Mouse (Mus musculus) kidney, embryonic 15.5 days (tissue): ENCODE data around the gene Bfsp1. TPM values are rescaled to one million over a fixed set of nuclear protein-coding genes. Genes with fewer than 3 reads are reported as not detected.

Experiments used
- ATAC-seq: fragments of 200-750 bp; cut with Nextera tagmentation; replicated peaks from 2 replicates; pipeline ENCODE4 v1.8.0; 2017; ENCODE audit warnings: moderate TSS enrichment; ENCODE audit not compliant: low FRiP score
- H3K27ac ChIP-seq: fragments of 300-500 bp; sonication (generic); 2 replicates; pipeline ENCODE4 v1.5.1; 2015; ENCODE audit warnings: mild to moderate bottlenecking, inconsistent platforms
- H3K27me3 ChIP-seq: fragments of 300-500 bp; sonication (generic); 2 replicates; pipeline ENCODE4 v1.6.1; 2015; ENCODE audit warnings: inconsistent platforms
- H3K36me3 ChIP-seq: fragments of 300-500 bp; sonication (generic); 2 replicates; pipeline ENCODE4 v1.6.1; 2015; ENCODE audit warnings: inconsistent platforms
- H3K4me1 ChIP-seq: fragments of 300-500 bp; sonication (generic); 2 replicates; pipeline ENCODE4 v1.6.1; 2015; ENCODE audit warnings: inconsistent platforms
- H3K4me2 ChIP-seq: fragments of 300-500 bp; sonication (generic); 2 replicates; pipeline ENCODE4 v1.6.1; 2015; ENCODE audit warnings: moderate library complexity, mild to moderate bottlenecking, inconsistent platforms
- H3K4me3 ChIP-seq: fragments of 300-500 bp; sonication (generic); replicated peaks from 2 replicates; pipeline ENCODE4 v1.5.1; 2015; ENCODE audit warnings: mild to moderate bottlenecking, inconsistent platforms
- H3K9ac ChIP-seq: fragments of 300-500 bp; sonication (generic); 2 replicates; pipeline ENCODE4 v1.6.1; 2015; ENCODE audit warnings: mild to moderate bottlenecking, inconsistent platforms
- H3K9me3 ChIP-seq: fragments of 300-500 bp; sonication (generic); replicated peaks from 2 replicates; pipeline ENCODE4 v1.6.1; 2016; ENCODE audit warnings: inconsistent platforms
- WGBS: fragments of 180-500 bp; shearing (Covaris S2); methylation state at CpG from one replicate; pipeline ENCODE4 v1.1.7; 2015; ENCODE audit warnings: mixed read lengths; 5-methylcytosine and 5-hydroxymethylcytosine counted together
- polyA plus RNA-seq: library from polyadenylated mRNA; unstranded; fragments of >200 nt; fragmentation: Nextera tagmentation; extraction: Ambion mirVana; gene quantifications from 2 replicates; pipeline ENCODE4 v1.2.1, GENCODE M21; 2015

Bfsp1 gene
- 1.3 and 1.5 TPM in 2 replicates for polyA plus RNA-seq

GRCm38 (mm10) chr2:143862484-143863231 is at the start of gene Bfsp1:
Gene Bfsp1, minus strand, starts transcription at chr2:143863173.
- WGBS, result 4% methylated on average over 86 of the region's 86 CpGs
- peak; percentile 80 for ATAC-seq
- Histone ChIP-seq H3K9ac (peak within 1 kb of the TSS; percentile 67), H3K36me3 (no peaks in the 10 kb centered on the region), H3K9me3 (no peaks in the 10 kb centered on the region), H3K4me3 (peak within 1 kb of the TSS; percentile 49), H3K27me3 (no peaks in the 10 kb centered on the region; the same call in 1 of the 2 replicates), H3K4me1 (peaks cover 16% of the 10 kb centered on the region), H3K4me2 (peak within 1 kb of the TSS; percentile 83), H3K27ac (0 out of 2 replicates have a peak within 1 kb of the TSS, but pooled peaks have one; percentile 1)

GRCm38 (mm10) chr2:143912199-143912598 is 49.2 kb upstream of the Bfsp1 start:
- Histone ChIP-seq H3K27me3 (no peaks in the 10 kb centered on the region), H3K27ac (no peak overlapping the region), H3K9ac (no peak overlapping the region), H3K36me3 (no peaks in the 10 kb centered on the region), H3K4me2 (no peak overlapping the region), H3K4me3 (no peak overlapping the region), H3K4me1 (peaks cover 12% of the 10 kb centered on the region), H3K9me3 (no peaks in the 10 kb centered on the region)
- 98% methylated on average over 2 of the region's 2 CpGs for WGBS
- ATAC-seq, result no peak

- H3K9me3 ChIP-seq, result no peaks in the 10 kb centered on the region
- no peaks in the 10 kb centered on the region for H3K36me3 ChIP-seq
- 69% methylated on average over 2 of the region's 2 CpGs for WGBS
- H3K27ac ChIP-seq, result no peak overlapping the region
- no peak overlapping the region for H3K4me3 ChIP-seq
- no peak overlapping the region for H3K4me2 ChIP-seq
- no peaks in the 10 kb centered on the region for H3K4me1 ChIP-seq
- H3K27me3 ChIP-seq, result no peaks in the 10 kb centered on the region
- no peak for ATAC-seq
- H3K9ac ChIP-seq, result no peak overlapping the region
Observed at GRCm38 (mm10) chr2:143909230-143909629, 46.3 kb upstream of the Bfsp1 start.

- H3K27ac ChIP-seq, result no peak overlapping the region
- no peak overlapping the region for H3K4me3 ChIP-seq
- no peak overlapping the region for H3K9ac ChIP-seq
- H3K4me2 ChIP-seq, result no peak overlapping the region
- 75% methylated on average over 5 of the region's 5 CpGs for WGBS
- H3K9me3 ChIP-seq, result no peaks in the 10 kb centered on the region
- H3K4me1 ChIP-seq, result no peaks in the 10 kb centered on the region
- H3K36me3 ChIP-seq, result no peaks in the 10 kb centered on the region
- ATAC-seq, result no peak
- no peaks in the 10 kb centered on the region for H3K27me3 ChIP-seq
Observed at GRCm38 (mm10) chr2:143904896-143905295, 41.9 kb upstream of the Bfsp1 start.

GRCm38 (mm10) chr2:143903376-143904045 is 40.5 kb upstream of the Bfsp1 start:
- no peaks in the 10 kb centered on the region for H3K9me3 ChIP-seq
- no peaks in the 10 kb centered on the region for H3K4me1 ChIP-seq
- H3K4me2 ChIP-seq, result no peak overlapping the region
- H3K4me3 ChIP-seq, result no peak overlapping the region
- peak overlapping the region; percentile 41; the same call in 1 of the 2 replicates for H3K27ac ChIP-seq
- 56% methylated on average over 9 of the region's 9 CpGs for WGBS
- no peak overlapping the region for H3K9ac ChIP-seq
- ATAC-seq, result no peak; the same call in 1 of the 2 replicates
- H3K27me3 ChIP-seq, result no peaks in the 10 kb centered on the region
- no peaks in the 10 kb centered on the region for H3K36me3 ChIP-seq

- H3K27ac ChIP-seq, result no peak overlapping the region
Observed at GRCm38 (mm10) chr2:143900821-143901351, 37.9 kb upstream of the Bfsp1 start.

GRCm38 (mm10) chr2:143899470-143900220 is 36.7 kb upstream of the Bfsp1 start:
- WGBS, result 87% methylated on average over 9 of the region's 9 CpGs
- no peak overlapping the region for H3K4me2 ChIP-seq
- no peaks in the 10 kb centered on the region for H3K9me3 ChIP-seq
- no peak overlapping the region for H3K27ac ChIP-seq
- H3K9ac ChIP-seq, result no peak overlapping the region
- no peaks in the 10 kb centered on the region for H3K36me3 ChIP-seq
- H3K4me3 ChIP-seq, result no peak overlapping the region
- H3K27me3 ChIP-seq, result no peaks in the 10 kb centered on the region
- no peak for ATAC-seq
- H3K4me1 ChIP-seq, result no peaks in the 10 kb centered on the region

More at GRCm38 (mm10) chr2:143900821-143901351, 37.9 kb upstream of the Bfsp1 start:
- H3K9ac ChIP-seq, result no peak overlapping the region
- no peaks in the 10 kb centered on the region for H3K36me3 ChIP-seq
- no peaks in the 10 kb centered on the region for H3K4me1 ChIP-seq
- no peak overlapping the region for H3K4me2 ChIP-seq
- WGBS, result 74% methylated on average over 5 of the region's 5 CpGs
- no peaks in the 10 kb centered on the region for H3K27me3 ChIP-seq
- no peak overlapping the region for H3K4me3 ChIP-seq
- H3K9me3 ChIP-seq, result no peaks in the 10 kb centered on the region
- no peak for ATAC-seq

- 80% methylated on average over 10 of the region's 10 CpGs for WGBS
- Histone ChIP-seq H3K27me3 (no peaks in the 10 kb centered on the region), H3K9ac (no peak overlapping the region), H3K4me1 (no peaks in the 10 kb centered on the region), H3K4me3 (no peak overlapping the region), H3K36me3 (no peaks in the 10 kb centered on the region), H3K4me2 (no peak overlapping the region), H3K27ac (no peak overlapping the region), H3K9me3 (no peaks in the 10 kb centered on the region)
- ATAC-seq, result 0 out of 2 replicates have a peak, but pooled peaks have one; percentile 46
Observed at GRCm38 (mm10) chr2:143891302-143892048, 28.5 kb upstream of the Bfsp1 start.

GRCm38 (mm10) chr2:143889860-143890433 is 27.0 kb upstream of the Bfsp1 start:
- Histone ChIP-seq H3K4me3 (no peak overlapping the region), H3K4me1 (no peaks in the 10 kb centered on the region), H3K36me3 (no peaks in the 10 kb centered on the region), H3K9me3 (no peaks in the 10 kb centered on the region), H3K4me2 (peak overlapping the region; percentile 24; the same call in 1 of the 2 replicates), H3K27me3 (no peaks in the 10 kb centered on the region), H3K9ac (no peak overlapping the region), H3K27ac (peak overlapping the region; percentile 80)
- peak; percentile 81 for ATAC-seq
- WGBS, result 60% methylated on average over 12 of the region's 12 CpGs

GRCm38 (mm10) chr2:143889131-143889859 is 26.3 kb upstream of the Bfsp1 start:
- peak overlapping the region; percentile 80 for H3K27ac ChIP-seq
- H3K9ac ChIP-seq, result no peak overlapping the region
- H3K4me2 ChIP-seq, result peak overlapping the region; percentile 24; the same call in 1 of the 2 replicates
- H3K4me3 ChIP-seq, result no peak overlapping the region
- 82% methylated on average over 15 of the region's 15 CpGs for WGBS
- ATAC-seq, result no peak
- no peaks in the 10 kb centered on the region for H3K4me1 ChIP-seq
- H3K36me3 ChIP-seq, result no peaks in the 10 kb centered on the region
- H3K27me3 ChIP-seq, result no peaks in the 10 kb centered on the region
- H3K9me3 ChIP-seq, result no peaks in the 10 kb centered on the region
